Mouse (Mus musculus) thymus, postnatal 10 days (tissue): ENCODE results near the gene Stxbp1.

Experiments used
- DNase-seq, 2 experiments: peaks; one replicate each; pipeline ENCODE4 v3.0.0; 2021; ENCODE audit warnings: low spot score in 2 of 2

Gene Stxbp1

GRCm38 (mm10) chr2:32846805-32847467, at the start of gene Stxbp1:
Stxbp1 (minus strand) TSS chr2:32847245.
- peak; percentile 79 to 90 for DNase-seq

- no peak for DNase-seq
Measured at GRCm38 (mm10) chr2:32896507-32897147, 49.6 kb upstream of the Stxbp1 start.

GRCm38 (mm10) chr2:32895606-32896106, 48.6 kb upstream of the Stxbp1 start:
- DNase-seq, result no peak

GRCm38 (mm10) chr2:32894097-32894496, 47.1 kb upstream of the Stxbp1 start:
- no peak for DNase-seq

- no peak for DNase-seq
Measured at GRCm38 (mm10) chr2:32892490-32892889, 45.4 kb upstream of the Stxbp1 start.

- no peak for DNase-seq
Measured at GRCm38 (mm10) chr2:32891278-32891677, 44.2 kb upstream of the Stxbp1 start.

- DNase-seq, result peak in 1 of 2 experiments; percentile 13
Measured at GRCm38 (mm10) chr2:32890280-32890679, 43.2 kb upstream of the Stxbp1 start.

GRCm38 (mm10) chr2:32888551-32888950, 41.5 kb upstream of the Stxbp1 start:
- DNase-seq, result no peak

GRCm38 (mm10) chr2:32888029-32888428, 41.0 kb upstream of the Stxbp1 start:
- no peak for DNase-seq

GRCm38 (mm10) chr2:32884745-32885144, 37.7 kb upstream of the Stxbp1 start:
- DNase-seq, result no peak

- DNase-seq, result no peak
Measured at GRCm38 (mm10) chr2:32882283-32883043, 35.4 kb upstream of the Stxbp1 start.

GRCm38 (mm10) chr2:32881723-32882122, 34.7 kb upstream of the Stxbp1 start:
- no peak for DNase-seq

GRCm38 (mm10) chr2:32881054-32881453, 34.0 kb upstream of the Stxbp1 start:
- no peak for DNase-seq

GRCm38 (mm10) chr2:32879593-32879992, 32.5 kb upstream of the Stxbp1 start:
- no peak for DNase-seq

- DNase-seq, result no peak
Measured at GRCm38 (mm10) chr2:32878396-32878795, 31.4 kb upstream of the Stxbp1 start.

- no peak for DNase-seq
Measured at GRCm38 (mm10) chr2:32877761-32878393, 30.8 kb upstream of the Stxbp1 start.

- DNase-seq, result no peak
Measured at GRCm38 (mm10) chr2:32877303-32877702, 30.3 kb upstream of the Stxbp1 start.

- no peak for DNase-seq
Measured at GRCm38 (mm10) chr2:32876490-32877302, 29.7 kb upstream of the Stxbp1 start.

- DNase-seq, result peak; percentile 20 to 46
Measured at GRCm38 (mm10) chr2:32875675-32876489, 28.8 kb upstream of the Stxbp1 start, which contains the start of gene Fam129b. Fam129b (plus strand) TSS chr2:32876114.
